Mouse (Mus musculus) spleen, postnatal 14 days (tissue): ENCODE measurements around the gene P2ry6.

Experiments used
- DNase-seq, 2 experiments: peaks; one replicate each; pipeline ENCODE4 v3.0.0; 2021 to 2022; ENCODE audit warnings: low spot score in 2 of 2

Gene P2ry6

DNA sequence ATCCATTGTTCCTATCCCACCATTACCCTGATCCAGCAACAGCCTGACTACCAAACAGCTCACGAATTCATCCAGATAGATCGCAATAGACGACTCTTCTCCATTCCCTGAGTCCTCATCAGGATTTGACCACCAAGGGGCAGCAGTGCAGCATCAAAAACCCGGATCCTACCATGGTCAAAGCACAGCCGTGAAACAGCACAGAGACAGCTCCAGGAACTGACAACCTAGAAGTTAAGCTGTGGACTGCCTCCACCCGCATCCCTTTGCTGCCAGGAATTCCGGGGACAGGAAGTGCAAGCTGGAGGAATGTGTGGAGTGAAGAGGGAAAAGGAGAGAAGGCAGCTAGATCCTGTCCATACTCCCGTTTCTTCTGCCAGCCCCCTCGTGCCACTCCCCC is 13.6 kb upstream of the P2ry6 start:
- DNase-seq: peak in 1 of 2 experiments; percentile 54

DNA sequence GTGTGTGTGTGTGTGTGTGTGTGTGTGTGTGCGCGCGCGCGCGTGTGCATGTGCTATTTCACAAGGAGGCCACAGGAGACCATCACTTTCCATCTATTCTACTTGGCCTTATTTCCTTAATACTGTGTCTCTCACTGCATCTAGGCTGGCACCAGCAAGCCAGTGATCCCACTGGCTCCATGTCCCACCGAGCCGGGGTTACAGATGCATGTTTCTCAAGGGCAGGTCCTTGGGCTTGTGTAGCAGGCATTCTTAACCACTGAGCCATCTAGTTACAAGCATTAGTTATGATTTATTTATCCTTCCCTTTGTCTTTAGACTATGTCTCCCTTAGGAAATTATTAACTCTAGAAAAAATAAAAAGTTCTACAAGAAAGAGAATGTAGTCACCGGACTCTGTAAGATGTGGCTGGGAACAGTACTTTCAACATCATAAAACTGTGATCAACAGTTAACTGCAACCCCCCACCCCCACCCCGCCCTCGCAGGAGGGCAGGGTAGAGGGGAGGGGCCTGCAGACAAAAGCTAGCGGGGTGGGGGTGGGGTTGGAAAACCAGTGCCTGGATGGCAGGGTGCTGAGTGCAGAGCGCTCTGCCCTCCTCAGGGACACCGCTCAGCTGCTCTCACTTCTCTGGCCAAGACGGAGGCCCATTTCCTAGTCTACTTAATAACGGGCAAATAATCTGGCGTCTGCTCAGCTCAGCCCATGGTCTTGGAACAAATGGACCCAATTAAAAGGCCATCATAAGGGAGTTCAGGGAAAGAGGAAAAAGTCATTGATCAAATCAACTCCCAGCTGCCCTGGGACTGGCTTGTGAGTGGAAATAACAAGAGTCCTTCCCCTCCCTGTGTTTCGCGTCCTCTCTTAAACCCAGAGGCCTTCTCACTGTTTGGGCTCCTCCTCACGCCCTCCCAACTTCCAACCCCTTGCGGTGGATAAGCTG is 10.3 kb upstream of the P2ry6 start:
- DNase-seq: no peak

DNA sequence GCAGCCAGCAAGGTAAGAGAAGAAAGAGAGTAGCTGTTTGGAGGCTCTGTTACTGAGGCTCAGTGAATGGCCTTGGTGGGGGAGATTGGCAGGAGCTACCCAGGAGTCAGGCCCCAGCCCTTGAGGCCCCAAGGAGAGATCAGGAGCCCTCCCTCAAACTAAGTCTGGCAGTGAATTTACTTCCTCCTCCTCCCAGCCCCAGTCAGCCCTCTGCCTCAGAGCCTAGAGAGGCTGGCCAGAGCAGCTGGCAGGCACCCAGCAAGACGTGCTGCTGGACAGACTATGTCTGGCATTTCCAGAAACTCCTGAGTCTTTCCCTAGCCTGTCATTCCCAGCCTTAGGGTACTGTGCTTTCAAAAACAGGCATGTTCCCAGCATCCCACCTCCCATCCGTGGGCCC is 4.7 kb upstream of the P2ry6 start:
- DNase-seq: no peak

DNA sequence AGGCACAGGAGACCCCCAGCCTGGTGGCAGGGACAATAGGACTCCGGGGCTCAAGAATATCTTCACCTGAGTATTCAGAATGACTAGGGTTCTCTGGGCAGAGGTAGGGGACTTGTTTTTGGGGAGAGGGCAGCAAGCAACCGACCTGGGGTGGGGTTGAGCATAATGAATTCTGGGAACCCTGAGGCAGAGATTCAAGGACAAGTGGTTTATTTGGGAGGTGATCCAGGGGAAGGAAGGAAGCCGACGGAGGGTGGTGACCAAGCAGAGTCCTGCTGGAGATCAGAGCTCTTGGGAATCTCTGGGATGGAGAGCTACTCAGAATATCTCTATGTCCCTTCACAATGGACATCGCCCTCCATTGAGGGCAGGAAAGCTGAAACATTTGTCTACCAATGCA is 3.7 kb upstream of the P2ry6 start:
- no peak for DNase-seq

DNA sequence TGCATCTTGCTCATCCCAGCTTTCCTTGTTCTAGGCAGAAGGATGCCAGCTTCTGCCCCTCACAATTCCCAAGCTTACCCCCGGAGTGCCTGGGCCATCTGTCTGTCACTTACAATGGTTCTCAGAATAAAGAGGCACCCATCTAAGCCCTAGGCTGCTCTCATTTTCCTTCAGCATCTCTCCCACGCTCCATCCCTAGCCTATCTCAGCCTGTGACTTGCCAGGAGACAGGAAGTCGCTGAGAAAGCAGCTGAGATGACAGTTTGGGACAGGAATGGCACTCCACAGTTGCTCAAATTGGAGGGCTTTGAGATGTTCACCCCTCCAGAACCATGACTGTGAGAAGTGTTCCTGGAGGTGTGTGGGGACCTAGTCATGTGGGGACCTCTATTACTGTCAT is 1.6 kb downstream of the P2ry6 start:
- DNase-seq: no peak

DNA sequence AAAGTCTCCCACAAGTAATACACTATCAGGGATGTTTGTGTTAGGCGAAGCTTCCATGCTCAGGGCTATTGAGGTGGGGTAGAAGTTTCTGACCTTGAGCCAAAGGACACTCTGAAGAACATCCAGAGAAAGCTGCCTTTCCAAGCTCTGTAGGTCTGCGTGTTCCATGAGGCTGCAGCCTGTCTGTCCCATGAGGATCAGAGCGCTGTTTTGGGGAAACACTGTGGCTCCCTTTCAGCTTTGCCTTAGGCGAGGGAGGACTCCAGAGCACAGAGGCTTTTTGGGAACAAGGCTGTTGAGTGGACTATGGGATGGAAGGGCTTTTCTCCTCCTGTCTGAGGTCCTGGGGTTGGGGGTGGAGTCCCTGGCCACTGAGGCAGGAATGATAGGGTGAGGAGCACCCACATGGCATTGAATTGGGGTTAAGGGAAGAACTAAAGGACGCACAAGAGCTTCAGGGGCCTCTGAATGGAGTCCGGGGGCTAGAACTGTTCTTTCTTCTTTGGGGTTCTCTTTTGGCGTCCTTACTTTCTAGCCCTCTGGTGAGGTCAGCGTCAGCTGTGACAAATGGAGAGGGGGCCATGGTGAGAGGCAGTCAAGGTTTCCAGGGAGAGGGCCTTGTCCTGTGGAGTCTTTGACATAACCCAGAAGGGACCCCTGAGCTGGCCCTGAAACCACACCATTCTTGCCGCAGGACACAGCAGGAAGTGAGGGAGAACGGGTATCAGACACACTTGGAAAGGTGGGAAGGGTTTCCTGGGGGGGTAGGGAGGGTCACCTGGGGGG is 5.4 kb downstream of the P2ry6 start:
- DNase-seq: no peak

DNA sequence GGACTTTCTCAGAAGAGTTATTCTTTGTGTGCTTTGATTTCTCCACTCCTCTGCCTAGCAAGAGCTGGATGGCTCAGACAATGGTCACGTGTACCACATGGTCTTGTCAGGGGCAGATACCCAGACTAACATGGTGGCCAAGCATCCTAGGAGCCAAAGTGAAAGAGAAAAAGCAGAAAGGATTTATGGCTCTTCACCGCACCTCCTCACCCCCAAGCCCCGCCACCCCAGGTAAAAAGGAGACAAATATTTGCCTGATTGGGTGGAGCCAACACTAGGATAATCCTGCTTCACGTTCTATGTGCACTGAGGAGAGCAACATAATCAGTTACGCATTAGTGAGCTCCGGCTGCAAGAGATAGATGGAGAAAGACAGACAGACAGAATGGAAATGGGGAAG is 6.1 kb downstream of the P2ry6 start:
- DNase-seq: no peak

DNA sequence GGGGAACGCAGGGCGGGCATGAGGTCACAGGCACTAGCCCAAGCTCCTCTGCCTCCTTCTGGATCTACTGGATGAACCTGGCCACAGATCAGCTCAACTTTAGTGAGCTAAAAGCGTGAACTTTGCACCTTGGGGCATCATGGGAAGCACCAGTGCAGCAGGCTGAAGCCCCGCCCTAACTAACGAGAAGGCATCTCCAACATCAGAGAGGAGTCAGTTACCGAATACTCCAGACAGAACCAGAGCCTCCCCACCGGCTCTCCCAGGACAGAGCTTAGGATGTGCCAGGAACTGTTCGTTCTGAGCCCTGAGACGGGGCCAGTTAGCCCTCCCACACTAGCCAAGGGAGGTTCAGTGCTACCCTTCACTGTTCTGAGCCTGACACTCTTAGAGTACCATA is 6.6 kb downstream of the P2ry6 start:
- DNase-seq: no peak

DNA sequence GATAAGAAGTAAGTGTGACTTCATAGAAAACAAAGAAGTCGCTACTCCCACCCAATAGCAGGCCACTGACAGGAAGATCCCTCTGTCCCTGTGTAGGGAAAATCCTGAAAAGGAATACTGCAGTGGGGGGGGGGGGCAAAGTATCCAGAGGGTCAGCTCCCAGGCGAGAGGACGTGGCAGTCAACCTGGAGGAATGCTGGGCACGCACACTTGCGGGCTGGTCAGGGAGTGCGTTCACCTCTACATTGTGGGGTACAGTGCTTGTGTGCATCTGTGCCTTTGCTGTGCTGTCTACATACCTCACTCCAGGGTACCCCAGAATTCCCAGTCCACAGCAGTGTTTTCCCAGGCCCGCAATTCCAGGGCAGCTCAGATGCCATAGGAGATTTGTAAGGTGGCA is 8.4 kb downstream of the P2ry6 start:
- no peak for DNase-seq

DNA sequence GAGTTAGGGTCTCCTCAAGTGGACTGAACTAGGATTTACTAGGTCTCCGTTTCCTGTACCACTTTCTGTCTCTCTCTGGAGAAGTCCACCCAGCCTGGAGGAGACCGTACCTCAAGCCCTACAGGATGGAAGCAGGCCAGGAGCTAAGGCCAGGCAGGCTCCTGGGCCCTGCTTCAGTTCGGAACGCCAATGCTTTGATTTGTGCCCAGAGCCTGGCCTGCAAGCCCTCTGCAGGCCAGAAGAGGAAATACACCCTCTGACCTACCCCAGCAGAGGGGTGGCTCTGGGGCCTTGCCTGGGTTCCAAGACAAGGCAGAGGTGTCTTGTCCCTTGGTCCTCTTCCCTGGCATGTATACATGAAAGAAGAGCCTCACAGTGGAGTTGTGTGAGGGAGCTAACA is 9.4 kb downstream of the P2ry6 start:
- no peak for DNase-seq

DNA sequence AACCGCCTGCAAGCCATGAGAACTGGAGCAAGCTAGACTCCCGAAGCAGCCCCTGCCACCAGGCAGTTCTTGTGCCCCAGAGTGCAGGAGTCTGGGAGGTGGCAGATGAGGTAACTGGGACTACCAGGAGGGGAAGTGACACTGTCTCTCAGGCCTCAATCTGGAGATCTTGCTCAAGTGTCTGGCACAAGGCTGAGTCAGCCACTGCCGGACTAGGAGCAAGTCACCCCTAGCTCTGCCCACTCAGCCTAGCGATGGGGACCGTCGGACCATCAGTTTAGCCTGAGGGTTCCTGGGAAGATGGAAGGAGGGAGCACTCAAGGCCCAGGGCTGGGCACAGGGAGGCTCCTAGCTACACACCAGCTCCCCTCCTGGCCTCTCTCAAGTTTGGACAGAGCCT is 10.2 kb downstream of the P2ry6 start:
- DNase-seq: no peak

DNA sequence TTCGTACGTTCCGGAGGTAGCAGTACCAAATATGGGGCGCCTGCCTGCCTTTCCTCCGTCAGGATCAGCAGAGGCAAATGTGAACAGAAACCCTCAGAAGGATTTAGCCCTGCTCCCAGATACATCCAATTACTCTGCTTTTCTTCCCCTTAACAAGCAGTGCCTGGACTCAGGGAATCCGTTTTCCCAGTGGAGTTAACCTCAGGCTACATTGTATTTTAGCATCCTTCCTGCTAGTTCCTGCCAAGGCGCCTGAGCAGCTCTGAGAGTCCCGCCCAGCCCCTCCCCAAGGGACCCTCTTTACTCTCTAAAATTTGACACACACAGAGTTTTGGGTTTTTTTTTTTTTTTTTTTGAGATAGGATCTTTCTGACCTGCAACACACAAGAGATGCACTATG is 11.1 kb downstream of the P2ry6 start:
- no peak for DNase-seq

DNA sequence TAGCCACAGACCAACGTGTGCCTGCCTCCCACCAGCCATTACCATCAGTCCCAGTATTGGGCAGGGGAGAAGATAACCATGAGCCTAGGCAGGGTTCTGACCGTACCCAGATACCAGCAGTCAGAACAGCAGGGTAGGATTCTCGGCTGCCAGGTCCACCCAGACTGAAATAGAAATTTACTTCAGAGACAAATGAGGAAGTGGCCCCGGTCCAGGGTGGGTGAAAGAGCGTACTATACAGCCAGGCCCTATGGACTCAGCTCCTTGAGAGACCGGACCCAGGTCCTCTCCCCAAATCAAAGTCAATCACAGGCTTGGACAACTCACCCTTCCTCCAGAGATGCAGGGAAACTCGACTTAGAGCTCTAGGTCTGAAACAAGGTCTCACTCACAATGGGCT is 13.3 kb downstream of the P2ry6 start:
- DNase-seq: no peak

DNA sequence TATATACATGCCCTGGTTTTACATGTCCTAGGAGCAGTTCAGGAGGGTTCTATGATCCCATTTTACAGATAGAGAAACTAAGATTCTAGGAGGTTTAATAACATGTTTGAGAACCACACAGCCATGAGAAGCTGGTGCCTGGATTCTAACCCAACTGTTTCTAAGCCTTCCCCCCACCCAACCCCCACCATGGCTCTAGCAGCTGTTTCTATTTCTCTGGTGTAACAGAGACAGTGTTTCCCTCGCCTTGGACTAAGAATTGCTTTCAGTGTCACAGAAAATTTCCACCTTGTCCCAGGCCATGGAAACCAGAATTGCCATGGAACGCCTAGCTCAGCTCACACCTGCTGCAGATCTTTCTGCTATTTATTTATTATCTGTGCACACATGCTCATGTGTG is 14.0 kb downstream of the P2ry6 start:
- DNase-seq: no peak

DNA sequence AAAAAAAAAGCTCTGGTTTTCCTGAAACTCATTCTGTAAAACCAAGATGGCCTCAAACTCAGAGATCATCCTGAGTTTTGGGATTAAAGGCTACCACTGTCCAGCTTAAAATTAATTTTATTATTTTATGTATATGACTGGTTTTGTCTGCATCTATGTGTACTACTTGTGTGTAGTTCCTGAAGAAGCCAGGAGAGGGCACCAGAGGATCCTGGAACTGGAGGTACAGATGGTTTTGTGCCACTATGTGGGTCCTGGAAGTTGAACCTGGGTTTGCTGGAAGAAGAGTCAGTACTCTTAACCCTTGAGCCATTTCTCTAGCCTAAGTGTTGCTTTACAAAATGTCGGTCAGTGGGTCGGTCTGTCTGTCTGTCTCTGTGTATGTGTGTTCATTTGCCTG is 16.0 kb downstream of the P2ry6 start:
- no peak for DNase-seq

DNA sequence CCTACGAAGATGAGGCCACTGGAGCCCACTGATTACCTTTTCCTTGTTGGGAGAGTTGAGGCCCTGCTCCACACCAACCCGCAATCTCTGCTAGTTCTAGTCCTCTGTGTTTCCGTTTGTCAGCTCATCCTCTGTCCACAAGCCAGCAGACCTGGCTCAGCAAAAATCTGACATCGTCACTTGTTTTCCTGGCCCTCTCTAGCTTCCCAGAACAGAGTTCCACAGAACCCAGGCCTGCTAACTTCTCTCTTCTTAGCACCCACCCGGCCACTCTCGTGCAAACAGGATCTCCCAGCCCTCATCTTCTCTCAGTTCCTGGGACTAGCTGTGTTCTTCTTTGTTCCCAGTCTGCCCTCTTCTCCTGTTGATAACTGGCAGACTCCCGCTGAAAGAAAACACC is 21.8 kb downstream of the P2ry6 start:
- DNase-seq: no peak

DNA sequence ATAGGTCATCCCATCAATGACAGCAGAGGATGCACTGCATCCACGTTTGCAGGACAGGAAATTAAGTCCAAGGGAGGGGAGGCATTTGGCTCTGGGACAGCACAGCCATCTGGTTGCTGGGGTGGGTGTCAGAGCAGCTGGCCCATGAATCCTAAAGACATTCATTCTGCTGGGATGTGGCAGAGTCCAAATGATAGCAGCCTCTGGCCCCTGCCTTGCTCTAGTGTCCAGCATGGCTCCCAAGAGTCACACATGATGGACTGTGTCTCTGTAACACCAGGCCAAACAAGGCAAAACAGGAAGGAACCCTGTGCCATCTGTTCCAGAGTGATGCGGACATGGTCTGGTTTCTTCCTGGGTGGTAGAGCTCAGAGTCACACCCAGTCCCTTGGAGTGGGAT is 22.5 kb downstream of the P2ry6 start:
- no peak for DNase-seq

DNA sequence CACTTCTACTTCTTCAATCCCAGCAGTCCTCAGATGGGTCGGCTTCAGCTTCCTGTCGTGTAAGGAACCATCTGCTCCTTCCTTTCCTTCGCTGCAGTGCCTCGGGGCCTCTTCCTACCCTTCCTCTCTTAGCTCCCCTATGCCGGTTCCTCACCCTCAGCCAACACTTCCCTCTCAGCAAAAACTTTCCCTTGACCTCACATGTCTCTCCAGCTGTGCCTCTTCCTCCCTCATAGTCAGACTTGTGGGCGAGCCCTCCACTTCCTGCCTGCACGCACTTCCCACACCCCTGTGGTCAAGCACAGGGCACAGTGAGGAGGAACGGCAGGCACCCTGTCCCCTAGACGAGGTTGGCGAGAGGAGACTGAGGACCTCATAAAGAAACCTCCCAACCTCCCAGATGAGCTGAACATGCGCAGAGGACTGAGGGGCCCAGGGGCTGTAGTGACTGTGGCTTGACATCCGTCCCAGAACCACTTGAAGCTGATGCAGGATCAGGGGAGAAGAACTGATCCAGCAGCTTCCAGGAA is 23.9 kb downstream of the P2ry6 start:
- peak in 1 of 2 experiments; percentile 4 for DNase-seq

DNA sequence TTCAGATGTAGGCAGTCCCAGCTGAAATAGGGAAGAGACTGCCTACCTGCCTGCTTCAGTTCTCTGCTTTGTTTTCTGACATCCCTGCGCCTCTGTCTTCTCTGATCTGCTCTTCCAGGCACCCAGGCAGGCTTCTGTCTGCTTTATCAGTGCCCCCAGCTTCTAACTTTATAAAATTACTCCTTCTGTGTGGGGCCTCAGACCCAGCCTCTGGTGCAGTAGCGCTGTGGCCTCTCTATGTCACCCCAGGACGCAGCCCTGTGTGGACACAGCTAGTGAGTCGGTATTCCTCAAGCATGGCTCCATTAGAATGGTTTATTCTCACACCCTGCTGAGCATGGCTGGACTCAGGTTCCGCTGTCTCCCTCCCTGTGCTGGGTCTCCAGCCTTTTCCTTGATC is 24.4 kb downstream of the P2ry6 start:
- no peak for DNase-seq

DNA sequence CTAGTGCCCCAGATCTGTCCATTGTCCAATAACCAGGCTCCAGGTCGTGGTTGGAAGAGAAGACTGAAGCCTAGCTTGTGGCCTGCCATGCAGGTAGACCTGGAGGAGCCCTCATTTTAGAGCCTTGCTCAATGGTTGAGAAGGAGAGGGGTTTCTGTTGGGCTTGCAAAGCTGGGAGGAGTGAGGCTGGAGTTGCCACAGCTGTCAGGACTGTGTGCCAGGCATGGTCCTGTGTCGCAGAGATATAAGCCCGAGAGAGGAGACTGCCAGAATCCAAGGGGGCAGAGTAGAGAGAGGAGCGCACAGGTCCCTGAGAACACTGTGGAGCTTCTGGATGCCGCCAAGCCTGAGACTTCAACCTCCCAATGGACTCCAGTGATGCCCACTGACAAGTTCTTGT is 29.7 kb downstream of the P2ry6 start:
- no peak for DNase-seq

DNA sequence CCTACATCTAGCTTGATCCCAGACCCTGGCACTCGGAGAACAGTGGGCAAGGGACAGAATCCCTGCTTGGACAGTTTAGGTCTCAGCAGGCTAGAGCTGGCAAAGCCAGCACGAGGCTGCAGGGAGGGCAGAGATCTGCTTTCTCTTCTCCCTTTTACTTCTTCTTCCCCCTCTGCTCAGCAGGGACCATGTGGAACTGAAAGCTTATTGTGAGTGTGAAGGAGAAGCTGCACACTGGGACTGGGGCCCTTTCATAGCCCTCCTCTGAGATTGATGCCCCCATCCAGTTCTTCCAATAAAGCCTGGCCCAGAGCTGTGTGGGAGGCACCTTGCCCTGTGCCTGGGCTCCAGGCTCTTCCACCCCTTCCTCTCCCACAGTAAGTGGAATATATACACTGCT is 30.1 kb downstream of the P2ry6 start:
- DNase-seq: no peak

DNA sequence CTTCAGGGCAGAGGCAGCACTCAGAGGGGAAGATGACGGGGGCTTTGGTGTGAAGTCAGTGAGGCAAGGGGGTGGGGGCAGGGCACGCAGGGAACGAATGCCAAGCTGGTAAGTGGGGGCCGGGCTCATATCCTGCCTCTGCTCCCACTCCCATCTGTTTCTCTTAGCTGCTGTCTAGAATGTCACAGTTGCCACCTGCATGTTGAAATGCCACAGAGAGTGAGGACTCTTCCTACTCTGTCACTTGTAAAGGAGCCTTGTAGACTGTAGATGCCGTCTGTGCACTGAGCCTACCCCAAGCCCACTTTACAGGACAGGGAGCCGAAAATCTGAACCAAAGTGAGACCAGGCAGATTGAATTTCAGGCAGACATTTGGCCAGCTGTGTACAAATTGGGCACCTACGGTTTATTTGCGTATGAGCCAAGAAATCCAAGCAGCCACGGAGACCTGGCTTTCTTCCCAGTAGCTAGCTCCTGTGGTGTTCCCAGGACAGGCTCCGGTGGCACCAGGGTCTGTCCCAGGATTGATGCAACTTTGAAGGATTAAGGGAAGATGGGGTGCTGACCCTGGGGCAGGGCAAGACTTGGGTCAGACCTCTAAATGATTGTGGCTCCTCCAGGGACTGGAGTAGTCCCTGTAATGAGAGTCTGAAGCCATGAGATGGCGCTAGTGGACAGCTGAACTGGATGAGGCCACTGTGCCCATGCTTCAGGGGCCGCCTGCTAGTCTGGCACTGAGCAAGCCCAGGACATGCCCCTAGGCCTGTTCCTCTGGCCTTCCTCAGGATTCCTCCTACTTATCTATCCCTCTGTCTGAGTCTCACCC is 31.4 kb downstream of the P2ry6 start:
- DNase-seq: peak in 1 of 2 experiments; percentile 32
